Mouse (Mus musculus): ENCODE measurements at regions not wholly inside any gene's neighbourhood (a gene's known extent, or its start where the extent isn't known, plus 50 kb on each side); places are given as distances from the start of the nearest gene placed in this dataset.

DNA sequence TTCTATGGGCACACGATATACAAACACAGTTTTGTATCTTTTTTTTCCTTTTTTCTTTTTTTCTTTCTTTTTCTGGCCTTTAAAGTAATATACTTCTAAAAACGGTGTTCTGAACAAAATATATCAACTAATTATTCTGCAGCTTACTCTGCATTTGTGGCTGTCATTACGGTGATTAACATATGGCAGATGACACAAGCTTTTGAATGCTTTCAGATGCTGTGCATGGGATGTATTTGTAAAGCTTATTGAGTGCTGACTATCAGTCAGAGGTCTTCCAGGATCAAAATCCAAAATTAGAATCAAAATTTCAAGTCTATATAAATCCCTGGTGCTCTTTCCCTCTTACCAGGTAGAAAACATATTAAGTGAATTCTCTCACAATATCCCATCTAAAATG, 853.6 kb downstream of the Stpg2 start:
- no peak for DNase-seq (ENCODE audit: low spot score in 2 of 2)

- no peak for DNase-seq (ENCODE audit: low spot score in 2 of 2)
These were observed 854.1 kb downstream of the Stpg2 start for GRCm38 (mm10) chr3:140059522-140060110.

DNA sequence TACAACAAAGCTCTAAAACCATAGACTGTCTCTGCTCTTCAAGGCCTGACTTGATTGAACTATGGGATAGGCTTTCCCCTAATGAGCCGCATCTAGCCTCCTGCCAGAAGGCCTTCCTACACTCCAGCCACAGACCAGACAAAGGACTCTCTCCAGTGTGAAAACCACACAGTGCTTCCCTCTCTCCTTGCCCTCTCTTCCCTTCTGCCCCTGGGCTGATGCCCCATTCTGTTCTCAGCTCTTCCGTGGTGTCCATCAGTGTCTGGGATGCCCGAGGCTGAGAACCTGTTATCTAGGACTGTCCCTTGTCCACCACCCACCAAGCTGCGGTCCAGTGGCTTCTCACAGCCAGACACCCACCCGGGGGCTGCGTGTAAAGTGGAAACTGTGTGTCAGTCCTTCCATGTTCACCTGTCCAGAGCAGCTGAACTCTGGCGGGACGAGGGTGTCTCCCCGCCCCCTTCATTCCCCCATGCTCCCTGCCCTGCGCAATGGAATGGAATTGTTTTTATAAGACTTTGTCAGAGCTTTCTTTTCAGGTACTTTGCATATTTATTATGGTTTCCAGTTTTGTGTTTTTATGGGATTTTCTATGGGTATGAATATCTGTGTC, 856.4 kb downstream of the Stpg2 start:
- DNase-seq (ENCODE audit: low spot score in 2 of 2) = no peak

DNA sequence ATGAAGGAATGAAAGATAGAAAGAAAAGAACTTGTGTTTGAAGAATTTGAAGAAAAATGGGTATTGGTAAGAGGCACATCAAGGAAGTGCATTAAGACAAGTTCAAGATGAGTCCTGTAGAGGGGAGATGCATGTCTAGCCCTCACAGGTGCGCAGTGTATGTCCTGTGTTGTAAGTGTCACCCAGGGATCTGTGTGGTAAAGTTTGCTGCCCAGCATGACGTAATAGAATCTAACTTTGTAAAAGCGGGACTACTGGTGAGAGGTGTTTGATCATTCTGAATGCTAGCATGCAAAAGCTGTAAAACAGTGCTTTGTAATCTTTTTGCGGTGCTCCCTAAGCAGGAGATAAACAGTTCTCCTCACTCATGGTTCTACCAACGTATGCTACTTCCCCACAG, 857.4 kb downstream of the Stpg2 start:
- no peak for DNase-seq (ENCODE audit: low spot score in 2 of 2)

DNA sequence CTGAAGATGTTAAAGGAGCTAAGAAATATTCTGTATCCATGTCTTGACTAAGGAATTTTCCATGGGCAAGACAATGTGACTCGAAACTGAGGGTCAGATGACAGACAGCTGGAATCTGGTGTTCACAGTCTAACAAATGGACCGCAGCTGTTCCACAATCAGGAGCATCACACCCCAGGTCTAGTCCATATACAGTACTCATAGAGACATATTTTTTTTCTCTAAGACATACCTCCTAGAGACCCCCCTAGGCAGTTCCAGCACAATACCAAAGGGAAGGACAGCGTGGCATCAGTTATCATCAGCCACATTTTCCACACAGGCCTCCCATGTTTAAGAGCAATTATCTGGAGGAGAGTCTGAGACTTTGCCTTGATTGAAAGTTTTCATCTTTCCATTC, 878.8 kb downstream of the Stpg2 start:
- DNase-seq (ENCODE audit: low spot score in 2 of 2) = no peak

DNA sequence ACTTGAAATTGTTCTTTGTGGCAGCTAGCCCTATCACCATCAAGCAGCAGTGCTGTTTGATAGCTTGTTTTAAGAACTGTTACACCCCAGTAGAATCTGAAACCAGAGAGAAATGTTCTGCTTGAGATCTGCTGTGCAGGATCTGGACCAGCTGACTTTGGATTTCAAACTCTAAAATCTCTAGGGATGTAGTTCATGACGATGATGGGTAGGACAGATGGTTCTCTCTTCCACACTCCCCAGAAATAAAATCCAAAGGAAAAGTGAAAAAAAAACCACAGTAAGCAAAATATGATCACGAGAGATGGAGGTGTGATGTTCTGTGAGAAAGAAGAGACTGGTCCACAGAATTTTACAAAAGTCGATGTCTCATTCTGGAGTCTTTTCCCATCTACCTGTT, 879.9 kb downstream of the Stpg2 start:
- DNase-seq (ENCODE audit: low spot score in 2 of 2) = peak in 1 of 2 experiments; percentile 16

DNA sequence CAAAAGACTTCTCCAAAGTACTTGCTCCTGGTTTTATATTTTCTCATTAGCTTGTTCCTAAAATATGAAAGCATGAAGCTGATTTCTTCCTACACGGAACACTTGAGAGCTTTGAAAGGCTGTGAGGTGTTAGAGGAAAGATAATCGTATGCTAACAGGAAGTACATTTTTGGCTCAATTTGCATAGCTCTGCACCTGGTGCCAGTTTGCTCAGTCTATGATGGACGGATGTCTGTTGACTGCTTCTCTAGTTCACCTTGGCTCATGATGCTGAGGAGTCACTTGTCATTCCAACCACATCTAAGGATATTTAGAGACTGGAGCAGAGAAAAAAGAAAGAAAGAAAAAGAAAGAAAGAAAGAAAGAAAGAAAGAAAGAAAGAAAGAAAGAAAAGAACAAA, 882.5 kb downstream of the Stpg2 start:
- no peak for DNase-seq (ENCODE audit: low spot score in 2 of 2)

DNA sequence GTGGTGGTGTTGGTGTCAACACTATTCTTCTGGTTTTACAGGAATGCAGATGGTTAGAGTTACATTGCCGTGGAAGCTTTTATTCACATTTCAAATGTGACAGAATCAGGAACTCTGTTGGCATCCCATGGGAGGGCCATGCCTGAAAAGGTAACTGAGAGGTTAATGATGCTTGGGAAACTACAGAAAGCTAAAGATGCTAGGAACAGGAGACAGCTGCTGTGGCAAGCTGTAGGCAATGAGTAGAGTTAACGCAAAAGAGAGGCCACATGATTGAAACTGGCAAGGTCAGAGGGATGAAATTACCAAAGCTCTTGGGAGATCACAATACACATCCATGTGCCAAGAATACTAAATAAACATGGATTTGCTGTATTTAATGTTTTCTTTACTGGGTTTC, 886.4 kb downstream of the Stpg2 start:
- no peak for DNase-seq (ENCODE audit: low spot score in 2 of 2)

- DNase-seq (ENCODE audit: low spot score in 2 of 2) = no peak
These were observed 891.5 kb downstream of the Stpg2 start for GRCm38 (mm10) chr3:140096854-140097540.

DNA sequence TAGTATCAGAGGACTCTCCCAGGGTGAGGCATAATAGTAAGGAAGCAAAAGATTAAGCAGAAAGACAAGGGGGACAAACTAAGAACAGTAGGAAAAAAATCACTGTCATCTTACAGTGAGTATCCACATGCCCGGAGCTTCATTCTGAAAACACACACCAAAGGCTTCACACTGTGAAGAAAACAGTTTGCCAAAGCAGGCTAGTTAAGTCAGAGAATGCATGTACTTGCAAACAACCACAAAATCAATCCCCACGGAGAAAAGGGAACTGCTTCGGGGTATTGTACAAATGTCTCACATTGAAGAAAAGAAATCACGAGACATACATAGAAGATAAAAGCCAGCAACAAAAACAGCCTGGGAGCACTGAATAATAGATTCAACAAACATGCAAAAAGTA, 903.9 kb downstream of the Stpg2 start:
- no peak for DNase-seq (ENCODE audit: low spot score in 2 of 2)

DNA sequence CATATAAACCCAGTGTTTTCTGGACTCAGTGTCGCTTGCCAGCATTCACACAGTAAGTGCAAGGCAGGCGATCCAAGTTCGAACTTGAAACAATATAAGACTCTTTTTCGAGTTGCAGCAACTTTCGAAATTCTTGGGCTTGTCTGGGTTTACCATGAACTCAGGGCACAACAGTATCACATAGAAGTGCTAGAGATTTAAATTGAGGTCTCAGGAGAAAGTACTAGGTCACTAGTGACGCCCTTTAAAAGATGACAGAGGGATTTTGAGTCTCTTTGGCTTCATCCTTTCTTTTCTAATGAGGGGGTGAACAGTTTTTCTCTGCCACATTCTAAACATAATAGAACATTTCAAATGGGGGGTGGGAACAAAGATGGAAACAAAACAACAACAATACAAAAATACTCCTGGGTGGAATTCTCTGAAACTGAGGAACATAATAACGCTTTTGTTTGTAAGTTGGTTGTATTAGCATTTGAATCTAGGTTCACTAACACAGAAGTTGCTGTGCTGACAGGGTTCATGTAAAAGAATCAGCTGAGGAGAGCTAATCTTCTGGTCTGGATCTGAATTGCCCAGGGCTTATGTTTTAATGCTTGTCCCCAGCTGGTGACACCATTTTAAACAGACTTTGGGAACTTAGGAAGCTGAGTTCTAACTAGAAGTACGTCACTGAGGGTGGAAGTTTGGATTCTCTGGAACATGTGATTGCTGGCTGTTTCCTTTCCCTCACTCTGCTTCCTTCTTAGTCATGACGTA, 906.1 kb downstream of the Stpg2 start:
- no peak for DNase-seq (ENCODE audit: low spot score in 2 of 2)

GRCm38 (mm10) chr3:140115116-140115515, 909.6 kb downstream of the Stpg2 start:
- DNase-seq (ENCODE audit: low spot score in 2 of 2) = no peak

DNA sequence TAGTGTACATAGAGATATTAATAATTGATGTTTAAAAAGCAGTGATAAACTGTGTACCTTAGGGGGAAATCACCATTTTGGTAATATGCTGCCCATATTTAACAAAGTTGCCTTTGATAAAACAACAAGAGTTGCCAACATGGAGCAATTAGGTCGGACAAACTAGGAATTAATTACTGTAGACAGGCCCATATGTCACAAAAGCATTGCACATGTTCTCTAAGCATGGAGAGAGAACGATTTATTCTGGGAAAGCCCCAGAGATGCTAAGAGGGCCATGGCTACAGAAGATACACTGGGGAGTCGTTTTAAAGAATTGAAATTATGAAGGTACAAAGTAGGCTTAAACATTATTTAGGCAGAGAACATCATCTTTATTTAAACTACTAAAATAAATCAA, 921.8 kb downstream of the Stpg2 start:
- no peak for DNase-seq (ENCODE audit: low spot score in 2 of 2)

- no peak for DNase-seq (ENCODE audit: low spot score in 2 of 2)
These were observed 923.7 kb downstream of the Stpg2 start for GRCm38 (mm10) chr3:140129065-140129778.

DNA sequence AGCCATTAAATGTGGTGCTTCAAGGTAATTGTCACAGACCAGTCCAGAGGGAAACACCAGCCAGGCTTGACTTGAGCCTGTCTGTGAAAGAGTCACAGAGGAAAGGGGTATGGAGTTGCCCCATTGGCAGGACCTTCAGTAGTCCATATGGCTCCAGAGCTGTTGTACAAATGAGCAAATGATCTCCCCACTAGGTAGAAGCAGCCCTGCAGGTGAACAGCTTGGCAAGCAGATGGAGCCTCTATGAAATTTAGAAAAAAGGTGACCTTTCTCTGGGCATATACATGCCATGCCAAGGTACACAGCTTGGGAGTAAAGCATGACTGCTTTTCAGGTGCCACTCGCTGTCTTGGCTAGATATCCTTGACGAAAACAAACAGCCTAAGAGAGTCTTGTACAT, 938.4 kb downstream of the Stpg2 start:
- DNase-seq (ENCODE audit: low spot score in 2 of 2) = no peak

- DNase-seq (ENCODE audit: low spot score in 2 of 2) = peak in 1 of 2 experiments; percentile 10
These were observed 941.9 kb downstream of the Stpg2 start for GRCm38 (mm10) chr3:140147158-140147933.

- DNase-seq (ENCODE audit: low spot score in 2 of 2) = peak in 1 of 2 experiments; percentile 7
These were observed 945.0 kb downstream of the Stpg2 start for GRCm38 (mm10) chr3:140150530-140150951.

DNA sequence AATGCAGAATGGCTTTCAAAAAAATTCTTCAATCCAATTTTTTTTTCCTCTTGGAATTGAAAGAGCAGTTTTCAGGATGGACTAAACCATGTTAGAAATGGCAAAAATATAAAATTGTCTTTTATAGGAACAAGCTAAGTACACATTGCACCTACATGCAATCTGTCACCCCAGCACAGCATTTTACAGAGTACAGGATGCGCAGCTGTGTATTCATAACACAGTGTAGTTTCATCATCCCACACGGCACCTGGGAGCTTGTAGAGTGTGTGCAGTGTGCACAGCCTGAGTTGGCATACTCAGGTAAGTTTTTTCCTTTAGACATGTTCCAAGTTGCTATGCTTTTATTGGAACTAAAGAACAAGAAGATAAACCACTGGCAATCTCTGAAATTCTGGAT, 974.0 kb downstream of the Stpg2 start:
- peak; percentile 49 to 82 for DNase-seq (ENCODE audit: low spot score in 2 of 2)

DNA sequence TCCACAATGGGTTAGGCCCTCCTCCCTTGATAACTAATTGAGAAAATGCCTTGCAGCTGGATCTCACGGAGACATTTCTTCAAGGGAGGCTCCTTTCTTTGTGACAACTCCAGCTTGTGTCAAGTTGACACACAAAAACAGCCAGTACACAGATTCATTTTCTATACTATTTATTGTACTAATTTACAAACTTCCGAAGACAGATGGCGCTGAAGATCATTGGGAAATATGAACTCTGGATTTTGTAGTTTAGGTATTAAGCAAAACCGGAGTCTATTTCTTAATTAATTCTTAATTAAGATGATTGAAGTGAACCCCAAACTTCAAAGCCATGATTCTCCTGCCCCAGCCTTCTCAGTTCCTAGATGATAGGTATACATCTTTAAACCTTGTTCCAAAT, 977.2 kb downstream of the Stpg2 start:
- DNase-seq (ENCODE audit: low spot score in 2 of 2) = no peak

DNA sequence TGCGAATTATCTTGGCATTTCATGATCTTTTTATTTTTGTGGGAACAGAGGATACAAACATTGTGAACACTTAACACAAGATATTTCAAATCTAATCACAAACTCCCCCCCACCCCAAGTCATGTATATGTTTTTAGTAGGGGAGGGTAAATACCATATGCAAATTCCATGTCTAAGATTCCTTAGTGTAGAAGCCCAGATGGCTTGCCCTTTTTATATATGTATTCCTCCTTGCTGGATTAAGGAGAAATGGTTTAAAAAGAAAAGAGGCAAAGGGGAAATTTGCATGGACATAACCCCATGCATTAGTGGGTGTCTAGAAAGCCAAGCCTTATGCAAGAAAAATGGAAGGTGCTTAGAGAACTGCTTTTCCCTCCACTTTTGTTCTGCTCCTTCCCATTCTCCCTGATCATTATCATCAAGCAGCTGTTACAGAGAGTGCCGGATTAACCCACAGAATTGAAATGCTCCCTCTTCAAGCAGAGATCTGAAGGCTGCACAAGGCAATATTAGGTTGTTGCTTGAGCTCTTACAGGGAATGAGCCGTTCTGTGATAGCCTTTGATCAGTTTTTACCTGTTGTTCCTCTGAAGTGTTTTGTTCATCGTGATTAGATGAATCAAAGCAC, 979.5 kb downstream of the Stpg2 start:
- no peak for DNase-seq (ENCODE audit: low spot score in 2 of 2)

GRCm38 (mm10) chr3:140205914-140206313, 1000.4 kb downstream of the Stpg2 start:
- no peak for DNase-seq (ENCODE audit: low spot score in 2 of 2)

All from frontal cortex, postnatal 36 days (tissue).